Mouse (Mus musculus) G1E (cell line): ENCODE results near the gene Grtp1. TPM values are rescaled to one million over a fixed set of nuclear protein-coding genes. Genes with fewer than 3 reads are reported as not detected.
A peak's percentile ranks its signal among the peaks of the same experiment; 100 is the strongest.

Experiments
- ATAC-seq: 2 replicates; pipeline ENCODE4 v1.8.0; 2016; ENCODE audit warnings: mild to moderate bottlenecking; ENCODE audit not compliant: insufficient number of reproducible peaks, poor library complexity, low FRiP score, severe bottlenecking; ENCODE audit errors: extremely low read depth
- DNase-seq: peaks from one replicate; pipeline ENCODE4 v3.0.0; 2012; ENCODE audit warnings: low spot score
- H3K27me3 ChIP-seq: 2 replicates; pipeline ENCODE4 v1.6.1; 2012; ENCODE audit warnings: mild to moderate bottlenecking, low read length, inconsistent platforms; ENCODE audit not compliant: insufficient read depth
- H3K36me3 ChIP-seq: replicated peaks from 2 replicates; pipeline ENCODE3; 2012; ENCODE audit warnings: mild to moderate bottlenecking, inconsistent platforms
- H3K4me1 ChIP-seq: 2 replicates; pipeline ENCODE4 v1.6.1; 2012; ENCODE audit warnings: low read depth, low read length, inconsistent platforms, mixed read lengths; ENCODE audit not compliant: insufficient read depth
- H3K4me3 ChIP-seq: 2 replicates; pipeline ENCODE4 v1.5.1; 2012; ENCODE audit warnings: low read depth, mild to moderate bottlenecking, inconsistent platforms, low read length, moderate library complexity, mixed read lengths
- H3K9me3 ChIP-seq: replicated peaks from 2 replicates; pipeline ENCODE4 v1.6.1; 2012; ENCODE audit warnings: inconsistent platforms
- CTCF ChIP-seq: IDR thresholded peaks from 2 replicates; pipeline ENCODE4 v1.5.1; 2012; ENCODE audit warnings: low read depth, low read length, inconsistent platforms, mixed read lengths
- GATA1 ChIP-seq: IDR thresholded peaks from 2 replicates; pipeline ENCODE4 v1.6.1; 2012; ENCODE audit warnings: borderline replicate concordance, low read length, inconsistent platforms, mixed read lengths
- GATA2 ChIP-seq: IDR thresholded peaks from 2 replicates; pipeline ENCODE4 v1.6.1; 2012; ENCODE audit warnings: low read depth, low read length, inconsistent platforms, borderline replicate concordance
- POLR2AphosphoS5 ChIP-seq: IDR thresholded peaks from 2 replicates; pipeline ENCODE4 v1.6.1; 2012; ENCODE audit warnings: low read depth, low read length, inconsistent platforms; ENCODE audit not compliant: insufficient replicate concordance
- TAL1 ChIP-seq: conservative IDR thresholded peaks from 2 replicates; pipeline ENCODE4 v1.6.1; 2012; ENCODE audit warnings: low read depth, low read length, inconsistent platforms, mixed read lengths
- polyA plus RNA-seq: library from polyadenylated mRNA; stranded (reverse); fragments of >175 nt; gene quantifications from 2 replicates; pipeline ENCODE4 v1.2.3, GENCODE M21; 2012
- total RNA-seq, 2 experiments: library from RNA; stranded (forward) in 1 of 2; stranded (reverse) in 1 of 2; fragments of 200-1000 nt in 1 of 2; fragments of >200 nt in 1 of 2; fragmentation: Nextera tagmentation in 1 of 2; gene quantifications; 2 replicates each; pipeline ENCODE4 v1.2.3; 2014 to 2017

Gene Grtp1
- total and polyA plus RNA-seq, 3 experiments: 7.4 to 17.4 (median 10.7) TPM

DNA sequence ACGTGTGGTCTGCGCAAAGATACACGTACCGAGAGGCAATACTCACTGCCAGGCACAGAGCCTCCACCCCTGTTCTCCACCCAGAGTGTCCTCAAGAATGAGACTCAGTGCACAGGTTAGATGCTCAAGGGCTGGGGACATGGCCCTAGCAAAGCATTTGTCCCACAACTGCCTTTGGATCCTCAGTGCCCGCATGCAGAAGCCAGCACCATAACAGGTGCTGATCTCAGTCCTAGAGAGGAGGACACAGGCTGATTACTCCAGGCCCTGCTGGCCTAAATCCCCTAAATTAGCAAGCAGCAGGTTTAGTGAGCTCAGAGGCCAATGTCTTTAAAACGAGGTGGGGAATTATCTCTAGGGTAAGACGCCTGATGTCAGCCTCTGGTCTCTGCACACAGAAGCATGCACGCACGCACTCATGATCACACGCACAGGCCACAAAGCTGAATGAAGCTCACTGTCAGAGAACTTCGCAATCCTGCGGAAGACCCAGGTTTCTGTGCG lies 12.3 kb downstream of the Grtp1 start:
- Histone ChIP-seq H3K4me1 (peaks cover 3% of the 10 kb centered on the region; the same call in 1 of the 2 replicates), H3K36me3 (peaks cover 93% of the 10 kb centered on the region), H3K4me3 (no peak overlapping the region), H3K9me3 (no peaks in the 10 kb centered on the region), H3K27me3 (no peaks in the 10 kb centered on the region)
- ATAC-seq (no peak), DNase-seq (no peak)
- TF ChIP-seq GATA2: no peak
- TF ChIP-seq TAL1: no peak
- TF ChIP-seq POLR2AphosphoS5: no peak
- TF ChIP-seq CTCF: no peak
- TF ChIP-seq GATA1: no peak

DNA sequence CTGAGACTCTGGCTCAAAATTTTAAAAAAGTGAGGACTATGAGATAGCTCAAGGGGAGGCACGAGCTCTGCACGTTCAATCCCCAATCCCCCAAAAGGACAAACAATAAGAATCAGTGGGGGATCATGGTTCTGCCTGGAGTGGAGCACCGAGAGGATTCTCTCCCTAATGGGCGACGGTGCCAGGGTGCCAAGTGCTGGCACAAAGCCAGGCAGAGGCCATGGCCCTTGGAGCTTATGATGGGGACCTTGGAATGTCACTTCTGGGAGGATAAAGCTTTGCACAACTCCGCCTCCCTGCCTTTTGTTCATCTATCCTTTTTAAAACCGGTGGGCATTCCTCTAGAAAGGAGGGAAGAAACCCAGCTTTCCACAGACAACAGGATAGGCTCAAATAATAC lies 12.8 kb downstream of the Grtp1 start:
- Histone ChIP-seq H3K27me3 (no peaks in the 10 kb centered on the region), H3K4me3 (no peak overlapping the region), H3K4me1 (peaks cover 6% of the 10 kb centered on the region), H3K9me3 (no peaks in the 10 kb centered on the region), H3K36me3 (peaks cover 94% of the 10 kb centered on the region)
- ATAC-seq (no peak), DNase-seq (no peak)
- TF ChIP-seq GATA2: no peak
- TF ChIP-seq TAL1: no peak
- no peak for TF ChIP-seq CTCF
- TF ChIP-seq GATA1: no peak
- no peak for TF ChIP-seq POLR2AphosphoS5

DNA sequence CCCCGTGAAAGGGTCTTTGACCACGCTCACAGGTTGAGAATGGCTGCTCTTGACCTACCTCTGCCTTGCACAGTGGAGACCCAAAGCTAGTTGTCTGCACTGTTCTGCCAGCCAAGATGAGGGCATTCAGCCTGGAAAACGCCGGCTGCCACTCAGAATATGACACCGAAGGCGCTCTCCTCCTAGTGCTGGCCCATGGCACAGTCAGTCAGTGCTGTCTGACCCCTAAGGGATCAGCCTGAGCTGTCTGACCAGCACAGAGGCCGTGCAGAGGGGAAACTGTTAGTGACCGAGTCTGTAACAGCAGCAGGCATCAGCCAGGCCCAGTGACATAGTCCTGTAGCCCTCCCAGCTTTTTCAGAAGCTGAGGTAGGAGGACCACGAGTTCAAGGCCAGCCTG lies 13.2 kb downstream of the Grtp1 start:
- H3K4me3 ChIP-seq: no peak overlapping the region
- ATAC-seq (no peak), DNase-seq (no peak)
- H3K4me1 ChIP-seq: peaks cover 10% of the 10 kb centered on the region
- no peak for TF ChIP-seq GATA1
- no peak for TF ChIP-seq POLR2AphosphoS5
- no peak for TF ChIP-seq TAL1
- no peak for TF ChIP-seq CTCF
- no peak for TF ChIP-seq GATA2
- no peaks in the 10 kb centered on the region for H3K9me3 ChIP-seq
- H3K36me3 ChIP-seq: peaks cover 94% of the 10 kb centered on the region
- H3K27me3 ChIP-seq: no peaks in the 10 kb centered on the region

DNA sequence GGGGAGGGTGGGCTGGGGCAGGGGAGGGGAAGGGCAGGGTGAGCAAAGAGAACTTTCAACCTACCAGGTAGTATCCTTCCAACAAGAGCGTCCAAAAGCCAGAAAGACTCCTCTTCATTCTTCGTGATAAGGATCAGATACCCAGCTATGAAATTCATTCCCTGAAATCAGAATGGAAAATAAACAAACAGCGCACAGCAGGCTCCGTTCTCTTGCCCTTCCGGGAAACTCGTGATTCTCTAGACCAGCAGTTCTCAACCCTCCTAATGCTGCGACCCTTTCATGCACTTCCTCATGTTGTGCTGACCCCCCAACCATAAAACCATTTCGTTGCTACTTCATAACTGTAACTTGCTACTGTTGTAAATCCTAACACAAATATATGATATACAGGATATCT lies 13.6 kb downstream of the Grtp1 start:
- TF ChIP-seq GATA1 (no peak), CTCF (no peak), GATA2 (no peak)
- ATAC-seq (no peak), DNase-seq (no peak)
- H3K27me3 ChIP-seq: no peaks in the 10 kb centered on the region
- no peaks in the 10 kb centered on the region for H3K9me3 ChIP-seq
- H3K4me3 ChIP-seq: no peak overlapping the region
- peaks cover 93% of the 10 kb centered on the region for H3K36me3 ChIP-seq
- peaks cover 14% of the 10 kb centered on the region for H3K4me1 ChIP-seq

DNA sequence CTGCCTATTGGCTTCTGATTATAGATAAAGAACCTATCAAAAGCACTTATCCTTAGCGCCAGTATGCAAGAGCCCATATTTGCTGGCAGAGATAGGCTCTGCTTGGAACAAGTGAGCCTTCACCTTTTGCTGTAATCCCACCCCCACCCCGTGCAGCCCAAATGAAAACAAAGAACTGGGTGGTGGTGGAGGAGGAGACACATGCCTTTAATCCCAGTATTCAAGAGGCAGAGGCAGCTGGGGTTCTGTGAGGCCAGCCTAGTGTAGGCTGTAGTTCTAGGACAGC lies 18.8 kb downstream of the Grtp1 start:
- Histone ChIP-seq H3K4me3 (peak overlapping the region; percentile 46; the same call in 1 of the 2 replicates), H3K9me3 (no peaks in the 10 kb centered on the region), H3K27me3 (no peaks in the 10 kb centered on the region), H3K36me3 (peaks cover 85% of the 10 kb centered on the region), H3K4me1 (peaks cover 47% of the 10 kb centered on the region)
- ATAC-seq (peak; percentile 74), DNase-seq (peak; percentile 48)
- TF ChIP-seq TAL1 (no peak), GATA1 (no peak), POLR2AphosphoS5 (no peak), GATA2 (no peak)

DNA sequence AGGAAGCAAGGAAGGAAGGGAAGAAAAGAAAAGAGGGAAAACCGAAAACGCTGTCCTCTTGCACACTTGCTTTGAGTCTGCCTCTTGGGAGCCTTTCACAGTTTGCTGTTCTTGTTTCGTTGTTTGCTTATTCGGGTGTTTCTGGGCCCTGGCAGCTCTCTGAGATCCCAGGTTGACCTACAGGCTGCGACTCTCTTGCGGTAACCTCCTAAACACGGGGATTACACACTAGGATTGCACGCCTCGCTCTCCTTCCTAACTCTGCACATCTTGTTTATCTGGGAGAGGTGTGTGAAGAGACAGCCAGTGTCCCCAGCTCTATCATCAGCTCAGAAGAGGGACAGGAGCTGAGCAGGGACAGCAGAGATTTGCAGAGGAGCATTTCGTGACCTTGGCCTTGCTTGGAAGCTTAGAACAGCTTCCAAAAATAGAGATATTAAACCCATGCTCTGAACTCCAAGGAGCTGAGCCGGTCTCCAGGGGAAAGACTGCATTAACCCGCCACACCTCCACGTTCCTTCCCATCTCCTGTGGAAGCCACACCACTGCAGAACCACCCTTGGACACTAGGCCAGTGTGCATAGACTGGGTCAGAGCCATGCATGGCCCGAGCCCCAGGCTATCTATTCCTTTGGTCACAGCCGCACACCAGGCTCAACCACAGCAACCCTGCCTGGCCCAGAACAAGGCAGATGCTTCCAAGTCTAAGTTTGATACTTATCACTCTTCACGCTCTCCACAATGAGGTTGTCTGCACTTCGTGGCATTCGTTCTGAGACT lies 19.3 kb downstream of the Grtp1 start:
- DNase-seq (no peak), ATAC-seq (peak; percentile 67; the same call in 1 of the 2 replicates)
- H3K9me3 ChIP-seq: no peaks in the 10 kb centered on the region
- H3K4me1 ChIP-seq: peaks cover 50% of the 10 kb centered on the region
- peak overlapping the region; percentile 46; the same call in 1 of the 2 replicates for H3K4me3 ChIP-seq
- H3K36me3 ChIP-seq: peaks cover 85% of the 10 kb centered on the region
- H3K27me3 ChIP-seq: no peaks in the 10 kb centered on the region
- TF ChIP-seq CTCF (no peak), POLR2AphosphoS5 (no peak), GATA1 (no peak), TAL1 (no peak; the same call in 1 of the 2 replicates), GATA2 (no peak)
